Mouse (Mus musculus) limb, embryonic 13.5 days (tissue): Measurements from ENCODE around the gene Psmb9. TPM values are rescaled to one million over a fixed set of nuclear protein-coding genes. Genes with fewer than 3 reads are reported as not detected.

Source experiments
- polyA plus RNA-seq: library from polyadenylated mRNA; unstranded; fragments of >200 nt; fragmentation: Nextera tagmentation; extraction: Ambion mirVana; gene quantifications from 2 replicates; pipeline ENCODE4 v1.2.1, GENCODE M21; 2015

The Psmb9 gene
- polyA plus RNA-seq, 1 experiment from 2014 or later = 3.6 TPM

Other genes starting within 250 kb of the Psmb9 start
- 167 and 171 TPM in 2 replicates for gene Pfdn6, start 247.4 kb downstream of the Psmb9 start, polyA plus RNA-seq
- gene Wdr46, start 247.1 kb downstream of the Psmb9 start, polyA plus RNA-seq = 35.4 and 37.0 TPM in 2 replicates
- 8.0 and 9.2 TPM in 2 replicates for gene B3galt4, start 236.3 kb downstream of the Psmb9 start, polyA plus RNA-seq
- 46.8 and 49.4 TPM in 2 replicates for gene Vps52, start 232.0 kb downstream of the Psmb9 start, polyA plus RNA-seq
- gene Rps18, start 231.8 kb downstream of the Psmb9 start, polyA plus RNA-seq = 1,649 and 1,723 TPM in 2 replicates
- 7.3 and 12.2 TPM in 2 replicates for gene H2-K1, start 187.4 kb downstream of the Psmb9 start, polyA plus RNA-seq
- gene Ring1, start 163.1 kb downstream of the Psmb9 start, polyA plus RNA-seq = 19.1 and 19.8 TPM in 2 replicates
- 50.0 and 59.4 TPM in 2 replicates for gene H2-Ke6, start 159.7 kb downstream of the Psmb9 start, polyA plus RNA-seq
- gene Slc39a7, start 156.1 kb downstream of the Psmb9 start, polyA plus RNA-seq = 237 and 244 TPM in 2 replicates
- 56.1 and 59.1 TPM in 2 replicates for gene Rxrb, start 156.0 kb downstream of the Psmb9 start, polyA plus RNA-seq
- 46.3 and 56.6 TPM in 2 replicates for gene Col11a2, start 148.3 kb downstream of the Psmb9 start, polyA plus RNA-seq
- 0.55 and 0.65 TPM in 2 replicates for gene H2-Oa, start 95.4 kb downstream of the Psmb9 start, polyA plus RNA-seq
- gene H2-DMa, start 68.2 kb downstream of the Psmb9 start, polyA plus RNA-seq = 14.2 and 15.6 TPM in 2 replicates
- gene Brd2, start 65.1 kb downstream of the Psmb9 start, polyA plus RNA-seq = 132 and 133 TPM in 2 replicates
- gene H2-DMb2, start 44.5 kb downstream of the Psmb9 start, polyA plus RNA-seq = 0.15 and 0.38 TPM in 2 replicates
- 1.5 and 1.7 TPM in 2 replicates for gene H2-DMb1, start 34.7 kb downstream of the Psmb9 start, polyA plus RNA-seq
- gene Tap1, start 211 bp downstream of the Psmb9 start, polyA plus RNA-seq = 8.0 and 8.4 TPM in 2 replicates
- gene Psmb8, start 10.0 kb upstream of the Psmb9 start, polyA plus RNA-seq = 5.5 and 5.6 TPM in 2 replicates
- gene Tap2, start 15.8 kb upstream of the Psmb9 start, polyA plus RNA-seq = 2.0 and 3.1 TPM in 2 replicates
- not detected in 2 replicates for gene H2-Ob, start 51.1 kb upstream of the Psmb9 start, polyA plus RNA-seq
- gene H2-Ab1, start 69.9 kb upstream of the Psmb9 start, polyA plus RNA-seq = 2.9 and 4.2 TPM in 2 replicates
- gene H2-Aa, start 100.1 kb upstream of the Psmb9 start, polyA plus RNA-seq = 2.2 and 2.6 TPM in 2 replicates
- gene H2-Eb1, start 118.1 kb upstream of the Psmb9 start, polyA plus RNA-seq = 2.6 and 2.9 TPM in 2 replicates
- gene H2-Eb2, start 137.9 kb upstream of the Psmb9 start, polyA plus RNA-seq = not detected in 2 replicates
- 0.05 and 0.09 TPM in 2 replicates for gene Btnl2, start 167.1 kb upstream of the Psmb9 start, polyA plus RNA-seq
- not detected in 2 replicates for gene Btnl1, start 189.4 kb upstream of the Psmb9 start, polyA plus RNA-seq
- gene BC051142, start 211.1 kb upstream of the Psmb9 start, polyA plus RNA-seq = 0.47 and 0.69 TPM in 2 replicates